Mouse (Mus musculus) cerebellum, postnatal 4 days (tissue): ENCODE measurements around the gene Tbx4.

Source experiments
- DNase-seq, 2 experiments: peaks; one replicate each; pipeline ENCODE4 v3.0.0; 2022; ENCODE audit warnings: low spot score in 2 of 2, mixed read lengths in 1 of 2

Tbx4 gene

GRCm38 (mm10) chr11:85900291-85900690 is 14.1 kb downstream of the Tbx4 start:
- no peak for DNase-seq

- DNase-seq = no peak
Observed at GRCm38 (mm10) chr11:85909514-85909913, 23.3 kb downstream of the Tbx4 start.

DNA sequence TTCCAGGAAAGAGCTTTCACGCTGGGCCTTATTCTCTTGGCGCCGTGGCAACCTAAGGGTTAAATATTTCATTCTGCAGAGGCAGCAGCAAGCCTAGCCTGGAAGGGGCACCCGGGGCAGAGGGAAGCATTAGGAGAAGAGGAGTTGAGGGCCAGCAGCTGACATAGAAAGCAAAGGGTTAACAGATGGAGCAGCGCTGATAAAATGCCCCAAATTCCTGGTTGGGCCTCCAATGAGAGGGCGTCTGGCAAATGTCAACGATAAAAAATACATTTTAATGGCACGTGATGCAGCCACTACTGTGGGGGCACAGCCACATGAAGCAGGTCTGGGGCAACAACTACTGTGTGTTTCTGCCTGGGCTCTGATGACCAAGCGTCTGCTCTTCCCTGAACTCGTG is 23.9 kb downstream of the Tbx4 start:
- DNase-seq = no peak

DNA sequence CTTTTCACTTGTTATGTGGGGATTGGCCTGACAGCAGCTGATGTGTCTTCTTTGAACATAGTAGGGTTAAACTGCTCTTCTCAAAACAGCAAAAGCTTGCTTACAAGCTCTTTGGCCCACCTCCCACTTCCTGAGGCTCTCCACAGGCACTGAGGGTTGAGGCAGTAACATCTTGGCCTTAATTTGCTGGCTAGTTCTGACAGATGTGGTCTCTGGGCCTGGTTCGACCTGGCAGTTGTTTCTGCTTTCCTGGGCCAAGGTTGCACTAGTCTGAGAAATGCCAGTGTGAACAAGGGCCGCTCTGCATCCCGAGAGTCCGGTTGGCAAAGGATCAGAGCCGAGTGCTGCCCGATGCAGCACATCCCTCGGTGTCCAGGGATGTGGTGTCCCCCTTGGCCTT is 27.3 kb downstream of the Tbx4 start:
- DNase-seq = no peak

- no peak for DNase-seq
Observed at GRCm38 (mm10) chr11:85917091-85917992, 31.1 kb downstream of the Tbx4 start.

- no peak for DNase-seq
Observed at GRCm38 (mm10) chr11:85917993-85918325, 31.7 kb downstream of the Tbx4 start.

DNA sequence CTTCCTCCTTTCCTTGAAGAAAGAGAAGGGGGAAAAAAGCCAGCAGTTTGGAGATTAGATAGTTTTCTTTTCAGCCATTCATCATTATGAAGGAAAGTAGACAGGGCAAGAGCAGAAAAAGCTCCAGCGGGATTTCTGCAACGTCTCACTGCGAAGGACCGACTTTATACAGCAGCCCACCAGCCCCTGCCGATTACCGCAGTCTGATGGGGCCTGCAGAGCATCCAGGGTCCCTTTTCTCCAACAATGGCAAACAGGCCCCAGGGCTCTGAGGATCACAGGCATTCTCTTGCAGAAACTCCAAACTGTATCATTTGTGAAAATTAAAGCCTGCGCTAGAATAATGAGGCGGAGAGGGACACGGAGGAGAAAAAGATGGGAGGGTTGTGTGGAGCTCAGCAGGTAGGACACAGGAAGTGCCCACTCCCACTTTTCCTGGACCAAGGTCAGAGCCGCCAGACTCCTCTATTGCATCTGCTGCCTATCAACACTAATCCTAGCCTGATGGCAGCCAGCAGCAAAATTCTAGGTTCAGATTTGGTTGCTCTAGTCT is 32.2 kb downstream of the Tbx4 start:
- DNase-seq = no peak

GRCm38 (mm10) chr11:85925294-85925743 is 39.1 kb downstream of the Tbx4 start:
- DNase-seq = peak in 1 of 2 experiments; percentile 10

DNA sequence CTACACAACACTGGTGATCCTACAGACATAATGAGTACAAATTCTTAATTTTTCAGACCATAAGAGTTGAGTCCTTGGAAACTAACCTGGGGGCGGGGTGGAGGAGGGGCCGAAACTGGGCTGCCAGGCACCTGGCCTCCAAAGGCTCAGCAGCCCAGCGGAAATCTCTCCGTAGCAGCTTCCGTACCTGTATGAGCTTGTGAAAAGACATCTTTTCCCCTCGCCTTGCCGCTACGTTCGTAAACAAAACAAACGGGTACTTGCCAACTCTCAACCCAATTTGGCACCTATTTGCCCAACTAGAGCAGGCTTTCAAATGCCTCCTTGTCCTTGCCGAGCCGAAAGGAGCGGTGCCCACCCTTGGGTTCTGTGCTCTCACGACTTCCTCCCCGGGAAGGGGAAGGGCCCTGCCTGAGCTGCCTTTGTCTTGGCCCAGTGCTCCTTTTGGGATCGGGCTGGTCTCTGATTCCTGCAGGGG is 40.1 kb downstream of the Tbx4 start:
- DNase-seq = no peak

DNA sequence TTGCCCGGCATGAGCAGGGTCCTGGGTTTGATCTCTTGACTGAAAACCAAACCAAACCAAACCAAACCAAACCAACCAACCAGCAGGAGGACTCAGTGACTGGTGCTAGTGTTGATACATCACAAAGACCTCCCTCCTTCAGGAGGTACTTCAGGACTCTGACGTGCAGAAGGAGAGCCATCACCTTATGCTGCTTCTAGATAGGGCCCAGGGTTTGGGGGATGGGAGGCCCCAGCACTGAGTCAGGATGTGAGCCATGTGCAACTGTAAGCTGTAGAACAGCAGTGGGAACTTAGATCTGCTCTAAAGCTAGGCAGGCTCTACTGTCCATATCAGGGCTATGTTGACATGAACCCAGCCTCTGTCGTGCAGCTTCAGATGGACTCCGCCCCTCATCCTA is 41.9 kb downstream of the Tbx4 start:
- no peak for DNase-seq

- no peak for DNase-seq
Observed at GRCm38 (mm10) chr11:85929651-85930050, 43.4 kb downstream of the Tbx4 start.

GRCm38 (mm10) chr11:85941785-85942570 is 55.8 kb downstream of the Tbx4 start:
- DNase-seq = no peak

DNA sequence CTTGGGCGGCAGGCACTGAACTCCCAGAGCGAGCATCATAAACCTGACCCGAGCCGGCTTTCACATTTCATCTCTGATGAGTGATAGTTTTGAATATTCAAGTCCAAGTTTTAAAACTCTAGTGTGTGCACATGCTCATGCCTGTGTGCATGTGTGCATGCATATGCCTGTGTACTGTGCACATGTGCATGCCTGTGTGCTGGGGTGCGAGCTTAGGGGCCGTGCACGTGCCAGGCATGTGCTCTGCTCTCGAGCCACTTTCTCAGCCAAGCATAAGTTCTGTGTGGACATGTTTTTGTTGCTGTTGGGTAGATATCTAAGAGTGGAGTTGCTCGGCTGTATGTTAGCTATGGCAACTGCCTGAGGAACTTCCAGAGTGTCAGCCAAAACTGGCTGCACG is 62.5 kb downstream of the Tbx4 start:
- no peak for DNase-seq

DNA sequence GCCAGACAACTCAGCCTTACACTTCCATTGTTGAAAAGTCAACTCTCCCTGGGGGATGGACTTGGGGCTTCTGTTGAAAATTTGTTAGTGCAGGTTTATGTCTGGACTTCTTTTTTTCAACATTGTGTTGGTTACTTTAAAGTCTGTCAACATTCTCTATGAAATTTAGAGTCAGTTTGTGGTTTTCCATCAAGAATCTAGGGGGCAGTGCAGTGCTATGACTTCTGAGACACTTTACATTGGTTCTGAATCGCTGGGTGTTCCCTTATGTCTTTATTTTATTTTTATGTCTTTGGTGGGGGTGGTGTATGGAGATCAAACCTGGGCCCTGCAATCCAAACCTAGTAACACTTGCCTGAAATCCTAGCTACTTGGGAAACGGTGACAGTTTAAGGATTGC is 63.5 kb downstream of the Tbx4 start:
- DNase-seq = no peak

GRCm38 (mm10) chr11:85952538-85952937 is 66.3 kb downstream of the Tbx4 start:
- no peak for DNase-seq

DNA sequence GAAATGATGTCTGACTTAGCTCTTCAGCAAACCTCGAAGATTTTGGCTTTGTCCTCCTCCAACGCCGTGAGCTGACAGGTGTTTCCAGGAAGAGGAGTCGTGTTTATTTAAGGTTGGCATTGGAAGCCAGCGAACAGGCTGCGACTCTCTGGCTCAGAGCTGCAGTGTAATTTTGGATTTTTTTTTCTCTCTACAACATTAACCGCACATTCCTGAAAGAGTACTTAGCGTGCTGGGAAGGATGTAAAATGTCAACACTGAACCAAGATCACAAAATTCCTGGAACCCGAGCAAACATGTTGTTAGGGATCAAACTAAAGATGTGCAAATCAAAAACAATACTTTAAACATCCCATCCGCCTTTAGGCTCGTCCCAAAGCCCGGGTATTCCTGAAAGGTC is 69.4 kb downstream of the Tbx4 start:
- DNase-seq = no peak

GRCm38 (mm10) chr11:85956422-85956821 is 70.2 kb downstream of the Tbx4 start:
- no peak for DNase-seq

DNA sequence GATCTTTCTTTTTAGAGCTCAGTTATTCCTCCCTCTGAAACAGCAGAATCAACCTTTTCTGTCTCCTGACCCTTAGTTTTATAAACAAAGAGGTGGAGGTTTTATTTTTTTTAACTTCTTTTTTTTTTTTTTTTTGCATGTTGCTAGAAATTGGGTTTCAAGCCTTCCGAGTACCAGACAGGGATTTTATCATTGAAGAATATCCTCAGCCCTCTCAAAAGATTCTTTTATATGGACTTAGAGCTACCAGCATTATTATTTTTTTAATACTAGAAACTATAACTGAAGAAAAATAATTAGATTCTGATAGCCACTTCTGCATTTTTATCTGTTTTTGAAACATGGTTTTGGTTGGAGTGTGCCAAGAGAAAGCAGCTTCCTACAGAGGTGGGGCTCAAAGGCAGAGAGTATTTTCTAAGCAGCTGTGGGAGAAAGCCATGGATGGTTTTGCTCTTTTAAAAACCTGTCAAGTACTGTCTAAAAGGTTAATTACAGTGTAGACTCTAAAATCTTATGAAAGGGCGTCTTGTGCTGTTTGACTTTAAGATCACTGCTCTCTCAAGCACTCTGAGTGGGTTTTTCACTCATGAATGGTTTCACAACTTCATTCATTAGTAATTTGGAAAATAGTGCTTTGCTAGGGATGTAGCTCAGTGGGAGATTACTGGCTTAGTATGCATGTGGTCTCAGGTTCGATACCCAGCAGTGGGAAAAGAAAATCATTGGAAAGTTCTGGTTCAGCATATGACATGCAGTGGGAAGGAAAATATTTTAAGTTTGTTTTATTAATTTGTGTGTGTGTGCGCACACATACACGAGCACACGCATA is 70.9 kb downstream of the Tbx4 start:
- DNase-seq = no peak

GRCm38 (mm10) chr11:85959837-85960236 is 73.6 kb downstream of the Tbx4 start:
- DNase-seq = no peak

- DNase-seq = no peak
Observed at GRCm38 (mm10) chr11:85960273-85960672, 74.1 kb downstream of the Tbx4 start.

GRCm38 (mm10) chr11:85961498-85961897 is 75.3 kb downstream of the Tbx4 start:
- DNase-seq = no peak
